Mouse (Mus musculus): ENCODE data around the gene Kazn.
A peak's percentile ranks its signal among the peaks of the same experiment; 100 is the strongest.

The Kazn gene

DNA sequence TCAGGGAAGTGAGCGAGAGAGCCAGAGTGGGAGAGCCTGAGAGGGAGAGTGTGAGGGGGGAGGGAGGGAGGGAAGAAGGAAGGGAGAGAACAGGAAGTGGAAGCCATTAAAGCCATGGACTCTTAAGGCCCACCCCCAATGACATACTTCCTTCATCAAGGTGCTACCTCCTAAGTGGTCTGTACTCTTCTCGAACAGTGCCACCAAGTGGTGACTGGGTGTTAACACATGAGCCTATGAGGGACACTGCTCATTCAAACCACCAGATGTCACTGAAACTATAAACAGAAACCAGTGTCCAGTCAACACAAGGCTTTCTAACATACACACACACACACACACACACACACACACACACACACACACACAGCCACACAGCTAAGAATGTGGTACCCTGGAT is 77.1 kb downstream of the Kazn start:
- no peak for DNase-seq

DNA sequence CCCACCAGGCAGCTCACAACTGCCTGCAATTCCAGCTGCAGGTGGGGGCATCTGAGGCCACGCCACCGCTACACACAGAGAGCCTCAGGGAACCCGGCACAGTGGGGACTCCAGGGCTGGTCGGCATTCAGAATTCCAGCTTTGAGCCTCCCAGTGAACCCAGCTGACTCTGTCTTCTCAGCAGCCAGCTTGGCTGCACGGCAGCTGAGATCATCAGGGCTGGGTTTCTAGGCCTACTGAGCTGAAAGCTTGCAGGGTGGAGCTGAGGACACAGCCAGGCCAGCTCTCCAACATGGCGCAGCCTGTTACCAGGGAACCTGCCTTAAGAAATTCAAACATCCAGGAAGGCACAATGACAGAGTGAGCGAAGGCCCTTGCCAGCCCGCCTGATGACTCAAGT is 79.2 kb downstream of the Kazn start:
- no peak for DNase-seq

DNA sequence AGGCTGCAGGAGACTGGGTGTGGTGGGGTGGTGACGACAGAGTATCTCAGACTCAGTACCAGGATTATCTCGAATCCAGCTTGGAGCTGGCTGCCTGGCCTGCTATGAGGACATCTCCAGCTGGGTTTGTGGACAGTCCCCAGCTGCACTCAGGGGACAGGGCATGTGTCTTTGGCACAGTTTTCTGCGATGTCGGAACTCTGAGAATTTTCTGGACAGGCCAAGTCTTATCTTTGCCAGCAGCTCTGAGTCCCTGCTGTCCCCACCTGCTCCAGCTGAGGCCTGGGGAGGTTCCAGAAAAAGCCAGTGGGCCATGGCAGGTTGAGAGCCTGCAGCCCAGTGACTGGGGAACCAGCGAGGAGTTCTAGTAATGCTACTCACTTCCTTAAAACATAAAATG is 82.7 kb downstream of the Kazn start:
- no peak for DNase-seq

GRCm38 (mm10) chr4:142154246-142154645 is 85.0 kb downstream of the Kazn start:
- no peak for DNase-seq

- DNase-seq, result peak; percentile 75 to 85
Measured at GRCm38 (mm10) chr4:142153526-142153925, 85.7 kb downstream of the Kazn start.

- no peak for DNase-seq
Measured at GRCm38 (mm10) chr4:142152733-142153422, 86.3 kb downstream of the Kazn start.

DNA sequence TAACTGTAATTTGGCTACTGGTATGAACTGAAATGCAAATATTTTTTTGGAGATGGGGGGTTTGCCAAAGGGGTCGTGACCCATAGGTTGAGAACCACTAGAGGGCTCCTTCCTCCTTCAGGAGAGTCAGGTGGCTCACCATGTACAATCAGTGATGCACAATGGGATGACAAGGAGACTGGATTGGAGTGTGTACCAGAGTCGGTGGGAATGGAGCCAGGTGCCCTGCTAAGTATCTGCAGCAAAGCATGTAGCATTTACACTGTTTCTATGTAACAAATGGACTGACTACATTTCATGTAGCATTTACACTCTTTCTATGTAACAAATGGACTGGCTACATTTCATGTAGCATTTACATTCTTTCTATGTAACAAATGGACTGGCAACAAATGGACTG is 89.1 kb downstream of the Kazn start:
- no peak for DNase-seq

GRCm38 (mm10) chr4:142149202-142149601 is 90.0 kb downstream of the Kazn start:
- DNase-seq, result no peak

DNA sequence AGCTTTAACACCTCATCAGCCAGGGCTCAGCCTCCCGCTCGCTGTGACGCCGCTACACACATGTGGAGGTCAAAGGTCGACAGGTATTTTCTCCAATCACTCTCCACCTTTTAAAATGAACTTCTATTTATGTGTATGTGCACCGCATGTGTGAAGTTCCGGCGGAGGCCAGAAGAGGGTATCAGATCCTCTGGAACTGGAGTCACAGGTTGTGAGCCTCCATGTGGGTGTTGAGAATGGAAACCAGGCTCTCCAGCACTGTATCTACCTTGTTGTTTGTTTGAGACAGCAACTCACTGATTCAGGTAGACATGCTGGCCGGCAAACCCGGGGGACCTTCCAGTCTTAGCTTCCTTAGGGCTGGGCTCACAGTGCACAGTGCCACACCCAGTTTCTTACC is 91.5 kb downstream of the Kazn start:
- DNase-seq, result no peak

DNA sequence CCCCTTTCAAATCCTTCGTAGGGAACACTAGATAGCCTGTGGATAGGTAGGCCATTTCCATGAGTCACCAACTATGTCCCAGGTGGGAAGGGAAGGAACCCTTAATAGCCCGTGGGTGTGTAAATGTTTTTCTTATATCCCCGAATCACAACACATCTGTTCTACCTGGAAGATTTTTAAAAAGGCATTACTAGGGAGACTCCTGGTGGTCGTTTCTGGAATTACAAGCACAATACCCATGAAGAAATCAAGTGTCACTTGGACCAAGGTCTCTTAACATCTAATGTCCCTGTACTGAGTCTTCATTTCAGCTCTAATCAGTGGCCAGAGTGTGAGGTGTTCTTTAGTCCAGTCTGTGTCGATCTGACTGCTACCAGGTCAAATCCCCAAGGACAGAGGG is 95.1 kb downstream of the Kazn start:
- peak in 1 of 2 experiments; percentile 18 for DNase-seq

DNA sequence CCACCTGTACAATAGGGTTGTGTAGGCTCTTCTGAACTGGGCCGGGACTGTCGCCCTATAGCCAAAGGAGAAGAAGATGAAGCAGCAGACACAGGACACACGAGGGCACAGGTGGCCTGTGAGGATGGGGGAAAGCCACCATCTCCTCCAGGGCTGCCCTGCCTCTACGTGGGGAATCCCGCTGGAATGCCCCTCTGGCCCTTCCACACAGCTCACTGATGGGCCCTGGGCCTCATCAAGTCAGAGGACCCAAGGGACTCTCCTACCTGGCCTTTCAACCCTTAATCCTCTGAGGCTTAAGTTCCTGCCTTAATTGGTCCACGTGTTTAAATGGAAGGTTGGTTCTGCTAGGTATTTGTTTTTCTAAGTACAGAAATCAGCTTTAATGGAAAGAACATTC is 95.9 kb downstream of the Kazn start:
- DNase-seq, result no peak

- no peak for DNase-seq
Measured at GRCm38 (mm10) chr4:142139729-142140128, 99.5 kb downstream of the Kazn start.

GRCm38 (mm10) chr4:142138356-142139099 is 100.7 kb downstream of the Kazn start:
- DNase-seq, result no peak

DNA sequence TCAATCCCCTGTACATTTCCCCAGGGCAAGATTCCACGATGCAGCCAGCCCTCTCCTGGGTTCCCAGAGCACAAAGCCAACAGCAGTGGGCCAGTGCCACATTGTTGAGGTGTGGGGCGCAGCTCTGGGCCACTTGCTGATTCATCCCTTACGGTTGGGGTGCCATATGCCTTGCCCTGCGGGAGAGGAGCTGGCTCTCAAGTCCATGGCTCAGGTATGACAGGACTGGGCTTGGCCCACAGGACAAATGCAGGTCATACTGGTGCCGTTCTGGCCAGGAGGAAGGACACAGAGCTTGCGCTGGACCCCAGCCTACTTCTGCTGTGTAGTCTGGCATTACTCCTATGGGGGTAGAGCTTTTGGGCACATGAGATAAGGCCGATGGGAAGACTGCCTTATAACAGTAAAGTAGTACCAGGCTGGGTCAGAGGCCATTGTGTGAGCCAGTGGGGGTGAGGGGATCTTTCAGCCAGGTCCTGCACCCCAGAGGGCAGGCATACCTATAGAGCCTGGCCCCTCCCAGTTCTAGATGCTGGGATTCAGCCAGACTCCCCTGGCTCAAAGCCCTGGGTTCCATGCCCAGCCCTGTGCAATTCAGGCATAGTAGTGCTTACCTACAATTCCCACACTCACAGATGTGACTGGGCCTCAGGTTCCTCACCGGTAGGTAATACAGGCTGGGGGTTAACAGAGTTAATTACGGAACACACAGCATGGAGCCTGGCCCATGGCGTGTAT is 102.3 kb downstream of the Kazn start:
- DNase-seq, result no peak

DNA sequence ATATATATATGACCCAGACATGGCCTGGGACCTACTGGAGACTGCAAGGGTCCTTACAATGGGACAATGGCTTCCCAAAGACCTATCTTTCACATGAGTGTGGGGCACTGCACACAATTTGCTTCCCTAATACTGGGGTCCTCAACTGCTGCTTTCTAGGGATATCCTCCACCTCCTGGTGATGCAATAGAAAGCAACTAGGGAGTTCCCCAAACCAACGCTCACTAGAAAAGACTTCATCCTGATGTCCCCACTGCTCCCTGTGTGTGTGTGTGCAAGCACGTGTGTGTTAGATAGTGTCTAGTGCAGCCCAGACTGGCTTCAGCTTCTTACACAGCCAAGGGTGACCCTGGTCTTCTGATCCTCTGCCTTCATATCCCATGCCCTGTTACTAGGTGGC is 103.7 kb downstream of the Kazn start:
- no peak for DNase-seq

- DNase-seq, result no peak
Measured at GRCm38 (mm10) chr4:142130162-142130561, 109.0 kb downstream of the Kazn start.

GRCm38 (mm10) chr4:142127275-142127788 is 111.9 kb downstream of the Kazn start:
- no peak for DNase-seq

DNA sequence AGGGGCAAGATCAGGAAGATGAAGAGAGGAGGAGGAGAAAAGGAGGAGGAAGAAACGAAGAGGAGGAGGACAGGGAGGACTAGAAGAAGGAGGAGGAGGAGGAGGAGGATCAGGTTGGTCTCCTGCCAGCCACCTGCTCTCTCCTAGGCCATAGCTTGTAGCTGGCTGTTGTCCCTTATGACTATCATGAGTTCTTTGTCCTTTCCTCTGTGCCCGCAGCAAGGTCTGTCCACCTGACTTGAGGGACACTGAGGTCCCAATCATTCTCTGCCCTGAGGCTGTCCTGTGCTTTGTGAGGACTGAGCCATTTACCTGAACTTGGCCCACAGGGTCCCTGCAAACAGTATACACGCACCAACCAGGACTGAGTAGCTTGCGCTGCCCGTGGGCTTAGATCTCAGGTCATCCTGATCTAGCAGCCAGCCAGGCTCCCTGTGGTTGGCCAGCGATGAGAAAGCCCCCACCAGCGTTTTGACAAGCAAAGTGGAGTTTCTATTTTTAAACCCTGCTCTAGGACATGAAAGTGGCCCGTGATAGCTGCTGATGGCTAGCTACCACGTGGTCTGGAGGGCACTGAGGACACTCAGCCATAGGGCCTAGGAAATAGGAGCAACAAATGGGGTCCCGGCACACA is 112.4 kb downstream of the Kazn start:
- DNase-seq, result no peak

GRCm38 (mm10) chr4:142121164-142121563 is 118.0 kb downstream of the Kazn start:
- DNase-seq, result no peak

- no peak for DNase-seq
Measured at GRCm38 (mm10) chr4:142118522-142118921, 120.7 kb downstream of the Kazn start.

- DNase-seq, result no peak
Measured at GRCm38 (mm10) chr4:142117993-142118392, 121.2 kb downstream of the Kazn start.

- DNase-seq, result no peak
Measured at GRCm38 (mm10) chr4:142113306-142113705, 125.9 kb downstream of the Kazn start.

DNA sequence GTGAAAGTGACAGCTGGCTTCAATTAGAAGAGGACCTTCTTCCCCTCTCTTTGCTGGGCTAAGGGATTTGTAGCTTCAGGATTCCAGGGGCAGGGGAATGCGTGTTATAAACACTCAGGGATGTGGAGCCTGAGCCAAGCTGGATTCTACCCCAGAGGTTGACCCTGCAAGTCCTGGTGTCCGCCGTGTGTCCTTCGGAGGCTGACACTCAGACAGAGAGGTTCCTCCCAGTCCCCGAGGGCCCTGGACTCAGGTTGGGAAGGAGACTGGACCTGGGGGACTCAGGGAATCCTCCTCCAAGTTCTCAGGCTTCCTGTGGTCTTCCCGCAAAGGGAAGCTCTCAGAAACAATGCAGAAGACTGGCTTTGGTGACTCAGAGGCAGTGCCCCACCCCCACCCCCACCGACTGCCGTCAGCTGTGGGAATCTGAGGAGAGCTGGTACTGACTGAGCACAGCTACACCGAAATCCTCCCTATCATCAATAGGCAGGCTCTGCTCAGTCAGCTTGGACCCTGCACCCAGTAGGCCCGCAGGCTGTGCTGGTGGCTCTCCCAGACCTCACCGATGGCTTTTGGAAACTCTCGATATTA is 136.0 kb downstream of the Kazn start:
- no peak for DNase-seq
